Mouse (Mus musculus) heart, postnatal 14 days (tissue): ENCODE results near the gene 2010111I01Rik. TPM values are rescaled to one million over a fixed set of nuclear protein-coding genes. Genes with fewer than 3 reads are reported as not detected.

Experiments
- DNase-seq, 2 experiments: peaks; one replicate each; pipeline ENCODE4 v3.0.0; 2021 to 2022
- intact Hi-C: fragments of 180-260 bp; cut with DNase I; formaldehyde crosslinking; loops from one replicate; pipeline ENCODE4 v1.15.1; 2025
- total RNA-seq, 2 experiments: library from RNA; stranded (reverse); gene quantifications; 2 replicates each; pipeline ENCODE4 v1.2.3; 2021

The 2010111I01Rik gene
- total RNA-seq, 2 experiments from 2014 or later = 109 to 114 TPM

GRCm38 (mm10) chr13:63268776-63269175 is 304.1 kb downstream of the 2010111I01Rik start:
- DNase-seq = no peak
- intact Hi-C loops = no loop called here

- DNase-seq = no peak
- intact Hi-C loops = loop anchor here (10.0 kb wide), 1 partner anchor 295 kb away; no protein-coding TSS in a partner anchor
These were observed 305.5 kb downstream of the 2010111I01Rik start for GRCm38 (mm10) chr13:63270191-63270590.

- intact Hi-C loops = loop anchor here (10.0 kb wide), 1 partner anchor 293 kb away; no protein-coding TSS in a partner anchor
These were observed 307.4 kb downstream of the 2010111I01Rik start for GRCm38 (mm10) chr13:63272017-63272601.

GRCm38 (mm10) chr13:63272602-63273229 is 308.0 kb downstream of the 2010111I01Rik start:
- peak; percentile 60 to 69 for DNase-seq
- intact Hi-C loops = loop anchor here (10.0 kb wide), 1 partner anchor 292 kb away; no protein-coding TSS in a partner anchor

More at GRCm38 (mm10) chr13:63272017-63272601, 307.4 kb downstream of the 2010111I01Rik start:
- DNase-seq = no peak

GRCm38 (mm10) chr13:63273859-63274258 is 309.2 kb downstream of the 2010111I01Rik start:
- intact Hi-C loops = loop anchor here (2.0 to 10.0 kb wide), 2 partner anchors 15 to 291 kb away; no protein-coding TSS in a partner anchor
- no peak for DNase-seq

- no peak for DNase-seq
- intact Hi-C loops = loop anchor here (2.0 to 10.0 kb wide), 3 partner anchors 16 to 290 kb away; no protein-coding TSS in a partner anchor
These were observed 309.9 kb downstream of the 2010111I01Rik start for GRCm38 (mm10) chr13:63274488-63275166.

- no peak for DNase-seq
- intact Hi-C loops = loop anchor here (5.0 to 10.0 kb wide), 2 partner anchors 34 to 288 kb away; no protein-coding TSS in a partner anchor
These were observed 311.7 kb downstream of the 2010111I01Rik start for GRCm38 (mm10) chr13:63276389-63276788.

- intact Hi-C loops = loop anchor here (5.0 to 10.0 kb wide), 2 partner anchors 35 to 287 kb away; no protein-coding TSS in a partner anchor
- DNase-seq = no peak
These were observed 312.6 kb downstream of the 2010111I01Rik start for GRCm38 (mm10) chr13:63277316-63277715.

GRCm38 (mm10) chr13:63278141-63278631 is 313.5 kb downstream of the 2010111I01Rik start:
- intact Hi-C loops = loop anchor here (2.0 to 10.0 kb wide), 3 partner anchors 15 to 287 kb away; no protein-coding TSS in a partner anchor
- peak in 1 of 2 experiments; percentile 37 for DNase-seq

GRCm38 (mm10) chr13:63278796-63279475 is 314.2 kb downstream of the 2010111I01Rik start:
- intact Hi-C loops = loop anchor here (2.0 to 10.0 kb wide), 3 partner anchors 14 to 286 kb away; no protein-coding TSS in a partner anchor
- DNase-seq = peak; percentile 62

GRCm38 (mm10) chr13:63279807-63280206 is 315.1 kb downstream of the 2010111I01Rik start:
- no peak for DNase-seq
- intact Hi-C loops = loop anchor here (2.0 to 10.0 kb wide), 4 partner anchors 13 to 285 kb away; no protein-coding TSS in a partner anchor

- no peak for DNase-seq
- intact Hi-C loops = loop anchor here (5.0 kb wide), 1 partner anchor 233 kb away; no protein-coding TSS in a partner anchor
These were observed 315.7 kb downstream of the 2010111I01Rik start for GRCm38 (mm10) chr13:63280344-63280743.

- intact Hi-C loops = loop anchor here (5.0 kb wide), 1 partner anchor 234 kb away; no protein-coding TSS in a partner anchor
- DNase-seq = no peak
These were observed 316.5 kb downstream of the 2010111I01Rik start for GRCm38 (mm10) chr13:63281206-63281605.

- intact Hi-C loops = loop anchor here (5.0 kb wide), 1 partner anchor 236 kb away; no protein-coding TSS in a partner anchor
- DNase-seq = no peak
These were observed 318.5 kb downstream of the 2010111I01Rik start for GRCm38 (mm10) chr13:63283236-63283635.

GRCm38 (mm10) chr13:63284748-63285147 is 320.1 kb downstream of the 2010111I01Rik start:
- intact Hi-C loops = loop anchor here (5.0 kb wide), 2 partner anchors 32 to 237 kb away; no protein-coding TSS in a partner anchor

GRCm38 (mm10) chr13:63286483-63287102 is 321.9 kb downstream of the 2010111I01Rik start:
- intact Hi-C loops = loop anchor here (5.0 kb wide), 1 partner anchor 34 kb away; no protein-coding TSS in a partner anchor
- DNase-seq = no peak

More at GRCm38 (mm10) chr13:63284748-63285147, 320.1 kb downstream of the 2010111I01Rik start:
- DNase-seq = no peak

GRCm38 (mm10) chr13:63289152-63289551 is 324.5 kb downstream of the 2010111I01Rik start:
- intact Hi-C loops = loop anchor here (5.0 kb wide), 1 partner anchor 37 kb away; no protein-coding TSS in a partner anchor
- DNase-seq = no peak

- DNase-seq = no peak
- intact Hi-C loops = loop anchor here (5.0 kb wide), 2 partner anchors 37 to 47 kb away; no protein-coding TSS in a partner anchor
These were observed 325.0 kb downstream of the 2010111I01Rik start for GRCm38 (mm10) chr13:63289687-63290086.

GRCm38 (mm10) chr13:63290126-63290525 is 325.4 kb downstream of the 2010111I01Rik start:
- DNase-seq = no peak
- intact Hi-C loops = loop anchor here (5.0 kb wide), 1 partner anchor 48 kb away; no protein-coding TSS in a partner anchor
